Mouse (Mus musculus) small intestine, adult 2 months (tissue): ENCODE data around the gene Rpl36a-ps1.

Source experiments
- CTCF ChIP-seq: fragments of 200-500 bp; IDR thresholded peaks from 2 replicates; pipeline ENCODE4 v1.5.1; 2012; ENCODE audit warnings: low read depth, mild to moderate bottlenecking, control low read depth, inconsistent platforms, low read length, moderate library complexity, mixed read lengths; ENCODE audit not compliant: insufficient replicate concordance, insufficient read length; ENCODE audit errors: extremely low read depth
- POLR2A ChIP-seq: fragments of 200-500 bp; IDR thresholded peaks from 2 replicates; pipeline ENCODE4 v1.6.1; 2012; ENCODE audit warnings: low read depth, mild to moderate bottlenecking, control low read depth, inconsistent platforms, low read length, moderate library complexity

GRCm38 (mm10) chr14:98956788-98957187 is 37.3 kb downstream of the Rpl36a-ps1 start:
- TF ChIP-seq CTCF (no peak), POLR2A (no peak)
